Mouse (Mus musculus) ovary, postnatal 10 days (tissue): Measurements from ENCODE around the gene Agbl5.

Experiments used
- DNase-seq: peaks from one replicate; pipeline ENCODE4 v3.0.0; 2022; ENCODE audit warnings: low spot score

The Agbl5 gene

DNA sequence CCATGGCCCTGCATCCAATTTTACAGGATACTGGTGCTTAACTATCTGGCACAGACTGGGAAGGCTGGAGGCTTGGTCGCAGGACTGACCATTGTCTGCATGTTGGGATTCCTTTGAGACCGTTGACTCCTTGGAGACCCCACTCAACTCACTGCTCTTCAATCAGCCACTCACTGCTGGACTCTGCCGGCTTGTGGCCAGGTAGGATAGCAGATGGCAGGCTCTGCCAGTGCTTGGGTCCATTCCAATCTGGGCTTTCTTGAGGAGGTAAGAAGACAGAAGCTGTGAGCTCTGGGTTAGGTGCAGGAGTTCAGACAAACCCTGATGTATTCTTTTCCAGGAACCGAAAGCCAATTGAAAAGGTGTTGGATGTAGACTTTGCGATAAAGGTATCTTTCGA is 65.6 kb downstream of the Agbl5 start:
- DNase-seq = no peak

DNA sequence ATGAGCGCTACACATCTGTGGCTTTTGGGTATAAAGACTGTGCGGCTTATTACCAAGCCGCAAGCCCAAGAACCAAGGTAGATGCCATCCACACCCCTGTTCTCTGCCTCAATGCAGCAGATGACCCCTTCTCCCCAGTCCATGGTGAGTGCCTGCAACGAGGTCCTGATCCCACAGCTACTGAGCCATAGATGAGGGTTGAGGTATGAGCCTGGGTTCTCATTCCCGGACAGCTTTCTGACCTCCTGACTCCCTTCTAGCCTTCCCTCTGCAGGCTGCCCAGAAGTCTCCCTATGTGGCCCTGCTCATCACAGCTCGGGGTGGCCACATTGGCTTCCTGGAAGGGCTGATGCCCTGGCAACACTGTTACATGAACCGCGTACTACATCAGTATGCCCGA is 66.1 kb downstream of the Agbl5 start:
- DNase-seq = no peak

DNA sequence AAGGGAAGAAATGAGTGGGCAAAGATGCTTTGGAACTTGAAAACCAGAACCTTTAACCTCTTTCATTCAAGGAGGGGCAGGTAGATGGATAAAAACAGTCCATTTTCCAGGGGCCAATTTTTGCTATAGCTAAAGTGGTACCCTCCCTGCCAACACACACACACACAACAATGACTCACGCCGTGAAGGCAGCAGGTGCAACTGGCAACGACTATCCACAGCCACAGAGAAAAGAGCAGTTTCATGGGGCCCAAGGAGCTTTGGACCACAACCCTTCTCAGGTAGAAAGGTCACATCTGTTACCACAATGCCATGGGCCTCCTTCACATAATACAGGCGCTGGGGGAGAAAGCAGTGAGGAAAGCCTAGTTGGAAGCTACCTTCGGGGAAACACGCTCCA is 67.3 kb downstream of the Agbl5 start:
- DNase-seq = no peak
